Mouse (Mus musculus): ENCODE results near the gene Oasl1.
A peak's percentile ranks its signal among the peaks of the same experiment; 100 is the strongest.
"Not testable (repeated sequence)": the region's sequence is repeated elsewhere in the genome, so short reads cannot be mapped to it uniquely, and the experiment has no call there.

Oasl1 gene

DNA sequence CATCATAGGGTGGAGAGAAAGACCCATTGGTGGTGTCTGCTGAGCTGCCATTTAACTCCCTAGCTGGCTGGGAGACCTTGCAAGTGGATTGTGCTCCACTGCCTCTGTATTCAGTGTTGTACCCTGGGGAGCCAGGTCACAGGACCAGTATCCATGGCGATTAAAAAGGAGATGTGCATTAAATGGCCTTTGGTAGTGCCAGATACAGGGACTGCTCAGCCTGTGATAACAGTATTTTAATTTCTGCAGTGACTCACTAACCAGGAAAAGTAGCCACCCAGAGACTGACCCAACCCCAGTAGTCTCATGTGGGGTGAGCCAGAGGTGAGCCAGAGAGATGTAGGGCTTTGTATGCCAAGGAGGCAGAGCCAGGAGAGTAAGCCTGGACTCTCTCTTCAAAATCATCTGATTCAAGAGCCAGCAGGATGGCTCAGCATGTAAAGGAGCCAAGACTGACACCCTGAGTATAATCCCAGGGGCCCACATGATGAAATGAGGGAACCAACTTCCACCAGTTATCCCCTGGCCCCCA lies 3.2 kb downstream of the Oasl1 start:
- DNase-seq (ENCODE audit: low spot score in 2 of 2), result no peak

DNA sequence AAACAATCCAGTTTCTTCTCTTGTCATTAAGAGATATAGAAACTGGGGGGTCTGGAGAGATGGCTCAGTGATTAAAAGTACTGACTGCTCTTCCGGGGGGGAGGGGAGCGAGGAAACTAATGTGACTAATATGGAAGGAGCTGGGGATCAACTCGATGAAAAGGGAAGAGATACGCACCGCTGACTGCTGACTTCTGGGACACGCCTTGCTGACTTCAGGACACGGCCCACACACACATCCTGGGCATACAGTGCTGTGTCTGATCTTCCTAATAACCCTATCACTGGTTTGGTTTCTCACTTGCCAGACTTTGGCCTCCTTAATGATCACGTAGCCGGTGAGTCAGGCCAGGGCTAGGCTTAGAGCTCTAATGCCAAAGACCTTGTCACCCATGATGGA lies 3.7 kb downstream of the Oasl1 start:
- no peak for DNase-seq (ENCODE audit: low spot score in 2 of 2)

DNA sequence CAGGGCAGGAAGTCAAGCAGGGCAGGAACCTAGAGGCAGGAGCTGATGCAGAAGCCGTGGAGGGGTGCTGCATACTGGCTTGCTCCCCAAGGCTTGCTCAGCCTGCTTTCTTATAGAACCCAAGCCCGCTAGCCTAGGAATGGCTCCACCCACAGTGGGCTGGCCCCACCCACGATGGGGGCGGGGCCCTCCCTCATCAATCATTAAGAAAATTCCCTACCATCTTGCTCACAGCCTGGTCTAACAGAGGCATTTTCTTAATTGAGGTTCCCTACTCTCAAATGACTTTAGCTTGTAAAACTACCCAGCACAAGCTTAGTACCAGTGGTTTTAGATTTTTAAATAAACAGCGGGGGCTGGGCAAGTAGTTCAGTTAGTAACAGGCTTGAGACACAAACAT lies 8.6 kb downstream of the Oasl1 start:
- no peak for DNase-seq (ENCODE audit: low spot score in 2 of 2)

DNA sequence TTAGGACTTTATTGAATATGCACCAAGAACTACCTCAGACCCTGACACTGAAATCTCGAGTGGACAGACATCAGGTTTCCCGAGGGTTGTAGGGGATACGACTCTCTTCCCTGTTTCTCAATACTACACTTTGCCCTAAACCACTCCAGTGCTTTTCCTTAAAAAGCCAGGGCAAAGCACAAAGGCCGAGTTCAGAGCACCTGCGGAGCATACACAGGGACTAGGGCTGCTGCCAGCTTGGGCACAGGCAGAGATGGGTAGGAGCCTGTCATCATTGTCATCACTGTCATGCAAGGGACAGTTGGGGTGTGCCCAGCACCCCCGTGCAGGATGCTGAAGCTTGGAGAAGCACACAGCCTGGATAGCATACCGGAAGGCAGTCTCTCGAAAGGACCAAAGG lies 10.2 kb downstream of the Oasl1 start:
- DNase-seq (ENCODE audit: low spot score in 2 of 2), result no peak

DNA sequence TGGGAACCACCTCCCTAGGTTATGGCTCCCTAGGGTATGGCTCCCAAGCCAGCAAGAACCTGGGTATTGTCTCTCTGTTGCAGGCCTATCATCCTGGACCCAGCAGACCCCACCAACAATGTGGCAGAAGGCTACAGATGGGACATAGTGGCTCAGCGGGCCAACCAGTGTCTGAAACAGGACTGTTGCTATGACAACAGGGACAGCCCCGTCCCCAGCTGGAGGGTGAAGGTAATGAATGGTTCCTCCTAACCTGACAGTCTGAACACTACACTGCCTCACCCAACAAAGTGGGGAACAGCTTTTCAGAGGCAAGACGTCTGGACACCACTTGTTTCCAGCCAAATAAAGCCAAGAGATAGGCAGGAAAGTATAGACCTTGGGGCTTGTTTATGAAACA lies 12.8 kb downstream of the Oasl1 start:
- DNase-seq (ENCODE audit: low spot score in 2 of 2), result no peak

DNA sequence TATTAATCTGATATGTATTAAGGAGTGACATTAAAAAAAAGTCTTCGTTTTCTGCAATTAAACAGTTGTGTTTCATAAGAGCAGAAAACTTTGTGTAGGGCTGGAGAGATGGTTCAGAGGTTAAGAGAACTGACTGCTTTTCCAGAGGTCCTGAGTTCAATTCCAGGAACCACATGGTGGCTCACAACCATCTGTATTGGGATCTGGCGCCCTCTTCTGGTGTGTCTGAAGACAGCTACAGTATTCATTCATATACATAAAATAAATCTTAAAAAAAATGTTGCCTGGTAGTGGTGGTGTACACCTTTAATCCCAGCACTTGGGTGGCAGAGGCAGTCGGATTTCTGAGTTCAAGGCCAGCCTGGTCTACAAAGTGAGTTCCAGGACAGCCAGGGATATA lies 18.1 kb downstream of the Oasl1 start:
- DNase-seq (ENCODE audit: low spot score in 2 of 2), result not testable (repeated sequence)

DNA sequence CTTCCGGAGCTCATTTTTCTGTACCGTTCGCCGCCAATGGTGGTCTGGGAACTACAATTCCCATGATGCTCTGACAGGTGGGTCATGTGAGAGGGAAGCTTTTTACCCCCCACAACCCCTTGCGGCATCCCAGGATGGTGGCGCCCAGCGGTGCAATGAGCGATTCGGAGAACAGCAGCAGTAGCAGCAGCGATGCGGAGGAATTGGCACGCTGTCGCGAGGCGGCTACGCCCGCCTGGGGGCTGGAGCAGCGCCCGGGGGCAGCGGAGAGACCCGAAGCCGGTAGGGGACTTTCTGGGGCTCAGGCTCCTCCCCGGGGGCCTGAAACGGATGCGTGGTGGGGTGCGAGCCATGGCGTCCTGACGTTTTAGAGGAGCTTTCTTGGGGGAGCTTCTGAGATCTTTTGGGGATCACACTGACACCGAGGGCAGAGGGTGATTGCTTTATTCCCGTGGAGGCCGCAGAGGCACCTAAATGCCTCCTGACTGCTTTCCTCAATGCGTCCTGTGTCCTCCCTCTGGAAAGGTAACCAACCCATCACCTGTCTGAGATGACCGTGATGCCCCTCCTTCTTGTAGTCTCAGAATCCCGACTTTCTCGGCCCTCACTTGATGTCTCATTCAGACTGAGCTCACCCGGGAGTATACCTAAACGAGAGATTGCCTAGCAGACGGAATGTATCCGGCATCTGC lies 19.2 kb downstream of the Oasl1 start, which contains the start of gene 2210016L21Rik:
Gene 2210016L21Rik (plus strand): TSS at position 85 of the 692 bp plus-strand sequence.
- peak; percentile 60 to 70 for DNase-seq (ENCODE audit: low spot score in 2 of 2)

DNA sequence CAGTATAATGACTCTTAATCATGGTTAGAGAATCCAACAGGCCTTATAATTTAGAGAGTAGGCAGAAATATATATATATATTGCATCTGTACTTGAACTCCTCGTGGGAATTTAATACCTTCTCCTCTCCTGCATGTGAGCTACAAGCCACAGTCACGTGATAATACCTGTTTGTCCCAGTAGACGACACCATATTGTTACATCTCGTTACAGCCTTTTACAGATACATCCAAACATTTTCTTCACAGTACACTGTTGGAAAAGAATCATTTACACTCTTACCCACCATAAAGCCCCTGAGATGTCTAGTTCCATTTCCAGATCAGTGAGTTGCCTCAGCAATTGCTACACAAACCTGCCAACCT lies 19.7 kb downstream of the Oasl1 start:
- DNase-seq (ENCODE audit: low spot score in 2 of 2), result no peak

DNA sequence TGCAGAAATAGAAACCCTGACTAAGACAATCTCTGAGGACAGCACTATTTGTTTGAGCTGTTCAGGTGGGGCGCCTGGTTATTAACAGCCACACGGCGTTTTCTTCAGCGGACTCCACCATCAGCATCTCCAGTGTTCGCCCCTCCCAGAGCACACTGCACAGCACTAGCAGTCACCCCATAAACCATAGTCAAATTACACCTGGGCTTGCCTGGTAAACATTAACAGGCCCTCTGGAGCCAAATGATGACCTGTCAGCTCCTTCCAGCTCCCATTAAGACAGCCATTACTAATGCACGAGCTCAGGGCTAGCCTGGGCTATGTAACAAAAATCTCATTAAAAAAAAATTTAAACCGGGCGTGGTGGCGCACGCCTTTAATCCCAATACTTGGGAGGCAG lies 22.0 kb downstream of the Oasl1 start:
- no peak for DNase-seq (ENCODE audit: low spot score in 2 of 2)

DNA sequence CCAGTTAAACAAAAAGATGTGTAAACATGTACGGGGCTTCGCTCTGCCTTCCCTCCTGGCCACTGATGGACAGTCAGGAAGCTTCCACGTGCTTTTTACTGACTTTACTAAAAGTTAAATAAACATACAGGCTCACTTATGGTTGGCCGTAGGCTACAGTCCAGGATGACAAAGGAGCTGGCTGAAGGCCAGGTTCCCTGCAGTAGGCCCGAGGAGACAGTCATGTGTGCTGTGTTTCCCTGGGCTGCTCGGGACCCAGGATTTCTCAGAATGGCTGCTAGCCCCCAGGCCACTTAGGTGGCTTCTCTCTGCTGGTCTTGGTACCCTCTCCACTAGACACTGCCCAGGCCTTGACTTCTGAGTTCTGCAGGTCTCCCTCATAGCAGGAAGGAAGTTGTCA lies 25.9 kb downstream of the Oasl1 start:
- DNase-seq (ENCODE audit: low spot score in 2 of 2), result no peak

DNA sequence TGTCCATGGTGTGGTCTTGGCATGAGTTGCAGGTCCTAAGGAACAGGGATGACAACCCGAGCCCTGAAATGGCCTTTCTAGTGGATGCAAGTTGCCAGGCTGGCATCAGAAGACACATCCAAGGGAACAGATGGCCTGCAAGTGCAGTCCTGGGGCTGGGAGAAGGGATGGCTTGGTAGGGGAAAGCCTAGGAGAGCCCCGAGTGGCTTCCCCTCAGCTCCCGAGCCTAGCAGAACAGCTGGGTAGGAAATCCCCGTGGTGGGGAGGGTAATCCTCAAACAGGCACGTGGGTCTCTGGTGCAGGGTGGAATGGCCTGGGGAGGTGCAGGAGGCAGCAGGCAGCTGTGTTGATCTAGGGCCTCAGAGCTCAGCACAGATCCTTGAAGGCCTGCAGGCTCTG lies 26.3 kb downstream of the Oasl1 start:
- no peak for DNase-seq (ENCODE audit: low spot score in 2 of 2)

DNA sequence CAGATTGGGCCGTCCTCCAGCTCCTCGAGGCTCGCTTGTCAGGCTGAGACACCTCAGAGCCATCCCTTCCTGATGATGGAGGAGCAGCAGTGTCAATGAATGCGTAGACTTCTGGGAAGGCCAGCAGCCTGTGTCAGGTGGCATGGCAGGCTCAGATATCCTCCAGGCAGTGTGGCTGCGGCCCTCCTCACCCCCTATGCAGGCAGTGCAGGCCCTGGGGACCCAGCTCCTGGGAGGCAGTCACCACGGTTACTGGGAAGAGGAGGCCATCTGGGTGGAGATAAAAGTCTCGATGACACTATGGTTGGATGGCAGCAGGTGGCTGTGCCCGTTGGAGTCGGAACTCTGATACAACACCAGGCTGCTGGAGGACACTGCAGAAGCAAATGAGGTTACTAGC lies 26.8 kb downstream of the Oasl1 start:
- no peak for DNase-seq (ENCODE audit: low spot score in 2 of 2)

DNA sequence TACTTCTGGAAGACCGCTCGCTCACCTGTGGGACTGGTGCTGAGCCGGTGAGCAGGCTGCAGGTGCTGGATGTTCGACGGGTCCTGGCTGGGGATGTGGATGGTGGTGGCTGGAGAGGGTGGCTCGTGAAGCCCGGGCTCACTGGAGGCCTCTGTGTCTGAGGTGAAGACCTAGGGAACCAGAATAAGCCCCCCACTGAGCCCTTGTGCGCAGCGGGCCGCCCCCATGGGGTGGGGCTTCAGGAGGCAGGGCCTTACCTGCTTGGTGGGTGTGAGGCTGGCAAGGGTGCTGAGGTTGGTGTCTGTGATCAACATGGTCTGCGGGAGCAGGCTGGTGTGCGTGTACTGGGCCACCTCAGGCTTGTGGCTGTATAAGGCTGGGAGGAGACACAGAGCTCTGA lies 27.6 kb downstream of the Oasl1 start:
- no peak for DNase-seq (ENCODE audit: low spot score in 2 of 2)

DNA sequence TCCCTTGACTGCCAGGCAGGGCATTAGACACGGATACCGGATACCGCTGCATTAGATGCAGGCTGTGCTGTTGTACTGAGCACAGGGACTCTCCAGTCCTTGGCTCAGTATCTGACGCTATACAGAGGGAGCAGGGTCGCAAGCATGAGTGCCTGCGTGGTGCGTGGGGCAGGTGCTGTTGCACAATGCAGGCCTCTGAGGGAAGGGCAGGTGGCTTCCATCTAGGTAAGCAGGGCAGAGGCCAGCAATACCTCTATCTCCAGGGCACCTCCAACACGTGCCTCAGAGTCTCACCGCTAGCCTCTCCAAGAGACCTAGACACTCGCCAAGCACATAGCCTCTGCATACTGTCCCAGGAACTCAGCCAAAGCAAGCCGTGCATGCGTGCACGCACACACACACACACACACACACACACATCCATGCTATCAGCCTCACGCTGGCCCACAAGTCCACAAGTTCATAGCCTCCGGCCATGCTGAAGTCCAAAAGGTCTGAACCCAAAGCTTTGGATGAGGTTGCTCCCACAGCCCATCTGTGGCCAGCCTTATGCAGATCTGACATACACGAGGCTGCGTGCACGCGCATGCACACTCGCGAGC lies 28.3 kb downstream of the Oasl1 start:
- DNase-seq (ENCODE audit: low spot score in 2 of 2), result no peak

DNA sequence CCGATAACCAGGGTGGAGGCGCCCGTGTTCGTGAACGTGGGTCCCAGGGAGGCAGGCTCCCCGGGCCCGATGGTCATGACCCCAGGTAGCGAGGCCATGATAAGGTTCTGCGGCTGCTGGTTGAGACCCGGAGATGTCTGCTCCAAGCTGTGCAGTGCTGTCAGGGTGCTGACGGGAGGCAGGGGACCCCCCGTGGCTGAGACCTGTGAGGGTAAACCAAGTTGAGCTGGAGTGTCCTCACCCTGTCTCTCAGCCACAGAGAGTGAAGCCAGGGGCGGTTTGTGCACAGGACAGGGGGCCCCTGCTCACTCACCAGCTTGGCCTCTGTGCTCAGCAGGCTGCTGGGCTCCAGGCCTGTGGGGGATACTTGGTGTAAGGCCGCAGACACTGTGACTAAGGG lies 30.3 kb downstream of the Oasl1 start:
- no peak for DNase-seq (ENCODE audit: low spot score in 2 of 2)

DNA sequence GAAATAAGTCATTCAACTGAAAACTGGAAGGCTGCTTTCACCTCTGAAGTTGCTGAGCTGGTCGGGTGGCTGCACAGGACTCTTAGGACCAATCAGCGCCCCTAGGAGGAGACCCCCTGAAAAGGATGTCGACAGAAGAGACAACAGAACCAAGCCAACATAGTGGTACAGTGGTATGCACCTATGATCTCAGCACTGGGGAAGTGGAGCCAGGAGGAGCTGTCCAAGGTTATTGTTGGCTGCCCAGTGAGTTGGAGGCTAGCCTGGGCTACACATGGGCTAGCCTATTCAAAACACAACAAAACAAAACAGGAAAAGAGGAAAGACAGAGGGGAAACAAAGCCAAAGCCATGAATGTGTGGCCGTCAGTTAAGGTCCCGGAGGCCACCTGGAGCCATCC lies 35.0 kb downstream of the Oasl1 start:
- DNase-seq (ENCODE audit: low spot score in 2 of 2), result no peak

DNA sequence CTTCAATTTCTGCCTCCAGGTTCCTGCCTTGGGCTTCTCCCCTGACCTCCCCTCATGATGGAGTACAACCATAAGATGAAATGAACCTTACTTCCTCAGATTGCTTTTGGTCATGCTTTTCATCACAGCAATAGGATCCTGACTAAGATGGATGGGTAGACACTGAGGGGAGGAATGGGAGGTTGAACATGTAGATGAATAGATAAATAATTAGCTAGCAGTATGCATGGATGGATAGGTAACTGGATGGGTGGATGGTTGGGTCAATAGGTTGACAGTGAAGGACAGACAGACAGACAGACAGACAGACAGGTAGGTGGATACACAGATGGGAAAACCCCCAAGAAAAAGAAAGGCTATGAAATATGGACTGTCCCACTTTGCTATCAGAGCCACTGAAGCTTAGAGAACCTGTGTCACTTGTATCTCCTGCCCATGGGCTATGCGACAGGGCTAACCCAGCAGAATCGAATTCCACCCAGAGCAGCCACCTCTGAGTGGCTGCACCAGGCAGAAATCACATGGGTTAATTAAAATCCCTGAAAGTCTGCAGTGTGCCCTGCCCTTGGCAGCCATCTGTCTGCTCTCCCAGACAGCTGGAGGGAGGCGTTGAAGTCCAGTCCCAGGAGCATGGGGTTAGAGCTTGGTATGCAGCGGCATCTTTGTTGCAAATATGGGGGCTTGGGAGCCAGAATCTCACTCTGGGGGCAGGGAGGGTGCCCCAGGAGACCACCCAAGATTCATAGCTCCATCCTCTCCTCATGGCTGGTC lies 38.7 kb downstream of the Oasl1 start:
- DNase-seq (ENCODE audit: low spot score in 2 of 2), result no peak

DNA sequence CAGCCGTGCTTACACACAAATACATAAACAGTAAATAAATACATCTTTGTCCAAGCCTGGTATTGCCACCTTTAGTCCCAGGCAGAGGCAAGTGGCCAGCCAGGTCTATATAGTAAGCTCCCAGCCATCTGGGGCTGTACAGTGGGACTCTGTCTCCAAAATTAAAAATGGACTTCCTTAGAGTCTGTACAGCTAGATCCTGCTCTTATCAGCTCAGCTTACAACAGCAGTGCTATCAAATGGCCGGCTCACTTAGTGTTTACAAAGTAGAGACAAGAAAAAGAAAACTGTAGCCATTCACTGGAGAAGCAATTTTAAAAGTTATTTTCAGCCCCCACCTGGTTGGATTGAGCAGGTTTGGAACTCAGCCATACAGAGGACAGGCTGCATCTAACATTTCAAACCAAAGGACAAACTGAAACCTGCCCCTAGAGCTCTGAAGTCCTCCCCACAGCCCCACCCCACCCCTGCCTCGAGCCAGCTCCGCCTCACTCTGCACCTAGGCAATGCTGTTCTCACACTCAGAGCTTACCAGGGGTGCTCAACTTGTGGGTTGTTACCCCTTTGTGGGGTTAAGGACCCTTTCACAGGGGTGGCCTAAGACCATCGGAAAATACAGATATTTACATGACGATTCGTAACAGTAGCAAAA lies 41.4 kb downstream of the Oasl1 start:
- no peak for DNase-seq (ENCODE audit: low spot score in 2 of 2)

DNA sequence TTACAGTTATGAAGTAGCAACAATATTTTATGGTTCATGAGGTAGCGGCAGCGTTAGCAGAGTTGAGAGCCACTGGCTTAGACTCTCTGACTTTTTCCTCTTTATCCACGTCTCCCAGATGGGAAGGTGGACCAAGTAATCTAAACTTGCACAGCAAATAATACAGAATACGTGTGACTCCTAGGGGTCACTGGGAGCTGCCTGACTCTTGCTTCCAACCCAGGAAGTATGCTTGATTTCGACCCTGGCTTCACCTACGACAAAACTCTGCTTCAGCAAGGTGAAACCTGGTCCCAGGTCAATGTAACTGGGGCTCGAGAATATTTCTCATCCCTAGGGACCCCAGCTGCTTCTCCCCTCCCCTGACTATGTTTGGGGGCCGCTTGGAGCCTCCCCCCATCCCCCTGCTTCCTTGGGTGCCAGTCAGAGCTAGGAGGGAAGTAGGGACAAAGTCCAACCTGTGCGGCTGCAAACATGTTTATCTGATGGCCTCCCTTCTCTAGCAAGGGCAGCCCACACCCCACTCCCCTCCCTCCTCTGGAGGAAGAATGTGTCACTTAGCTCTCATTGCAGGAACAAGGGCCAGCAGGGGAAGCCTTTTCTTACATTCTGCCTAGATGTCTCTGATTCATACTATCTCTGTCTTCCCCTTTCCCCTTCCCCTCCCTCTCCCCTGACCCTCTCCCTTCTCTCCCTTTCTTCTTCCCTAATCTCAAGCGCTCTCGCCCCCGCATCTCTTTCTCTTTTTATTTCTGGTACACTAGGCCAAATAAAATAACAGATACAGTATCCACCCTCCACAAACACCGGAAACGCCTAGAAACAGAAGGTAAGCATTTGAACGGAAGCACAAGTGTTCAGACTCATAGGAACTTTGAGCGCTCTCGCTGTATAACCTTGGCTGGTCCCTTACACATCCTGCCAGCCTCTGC lies 42.2 kb downstream of the Oasl1 start:
- DNase-seq (ENCODE audit: low spot score in 2 of 2), result no peak

DNA sequence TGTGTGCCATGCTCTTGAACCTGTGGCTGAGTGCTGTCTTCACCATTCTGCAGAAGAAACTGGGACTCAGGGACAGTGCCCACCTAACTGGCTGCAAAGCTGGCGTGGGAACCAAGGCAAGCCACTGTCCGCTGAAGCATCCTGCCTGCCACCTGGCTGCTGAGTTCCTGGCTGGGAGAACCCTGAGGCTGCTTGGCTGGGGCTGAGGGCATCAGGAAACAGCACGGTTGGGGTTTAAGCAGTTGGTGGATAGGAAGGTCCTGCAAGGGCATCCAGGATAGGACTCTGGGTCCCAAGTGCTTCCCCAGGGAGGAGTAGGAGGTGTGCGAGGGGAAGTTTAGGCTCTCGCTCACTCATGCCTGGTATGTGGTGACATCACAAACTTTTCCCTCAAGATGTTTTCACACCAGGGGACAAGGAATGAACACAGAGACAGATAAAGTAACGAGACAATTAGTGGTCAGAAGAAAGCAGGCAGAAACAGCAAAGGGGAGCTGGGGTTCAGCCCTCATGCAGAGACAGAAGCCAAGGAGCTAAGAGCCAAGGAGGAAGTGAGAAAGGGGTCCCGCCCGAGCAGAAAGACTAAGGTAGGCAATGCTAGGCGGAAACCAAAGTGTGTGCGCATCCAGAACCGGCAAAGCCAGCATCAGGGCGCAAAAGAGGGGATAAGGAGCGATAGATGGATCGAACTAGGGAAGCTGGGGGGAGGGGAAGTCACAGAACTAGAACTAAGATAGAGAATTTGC lies 44.7 kb downstream of the Oasl1 start:
- no peak for DNase-seq (ENCODE audit: low spot score in 2 of 2)

DNA sequence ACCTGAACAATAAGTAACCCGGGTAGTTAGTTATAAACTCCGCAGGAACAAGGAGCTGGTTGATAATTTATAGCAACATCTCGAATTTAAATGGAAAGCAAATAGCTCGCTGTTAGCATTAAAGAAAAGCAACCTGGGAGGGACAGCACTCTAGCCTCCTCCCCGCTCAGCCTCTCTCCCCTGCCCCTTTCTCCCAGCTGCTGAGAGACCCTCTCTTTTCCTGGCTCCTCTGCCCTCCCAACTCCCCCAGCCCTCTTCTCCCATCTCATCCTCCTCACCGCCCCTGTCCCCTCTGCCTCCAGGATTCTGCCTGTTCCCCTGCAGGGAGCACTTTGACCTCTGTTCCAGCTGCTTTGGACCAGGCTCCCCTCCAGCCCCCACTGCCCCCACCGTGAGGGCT lies 45.6 kb downstream of the Oasl1 start:
- no peak for DNase-seq (ENCODE audit: low spot score in 2 of 2)

All from spleen, postnatal 14 days (tissue).